Mouse (Mus musculus) effector memory CD4-positive, alpha-beta T cell, adult 5 months (primary cell): ENCODE data around the gene Camsap2. TPM values are rescaled to one million over a fixed set of nuclear protein-coding genes. Genes with fewer than 3 reads are reported as not detected.

Source experiments
- polyA plus RNA-seq: library from polyadenylated mRNA; unstranded; fragments of 100-300 nt; shearing (Covaris generic); gene quantifications from one replicate; pipeline ENCODE4 v1.2.1, GENCODE M21; 2017

Camsap2 gene
- 25.5 TPM for polyA plus RNA-seq

DNA sequence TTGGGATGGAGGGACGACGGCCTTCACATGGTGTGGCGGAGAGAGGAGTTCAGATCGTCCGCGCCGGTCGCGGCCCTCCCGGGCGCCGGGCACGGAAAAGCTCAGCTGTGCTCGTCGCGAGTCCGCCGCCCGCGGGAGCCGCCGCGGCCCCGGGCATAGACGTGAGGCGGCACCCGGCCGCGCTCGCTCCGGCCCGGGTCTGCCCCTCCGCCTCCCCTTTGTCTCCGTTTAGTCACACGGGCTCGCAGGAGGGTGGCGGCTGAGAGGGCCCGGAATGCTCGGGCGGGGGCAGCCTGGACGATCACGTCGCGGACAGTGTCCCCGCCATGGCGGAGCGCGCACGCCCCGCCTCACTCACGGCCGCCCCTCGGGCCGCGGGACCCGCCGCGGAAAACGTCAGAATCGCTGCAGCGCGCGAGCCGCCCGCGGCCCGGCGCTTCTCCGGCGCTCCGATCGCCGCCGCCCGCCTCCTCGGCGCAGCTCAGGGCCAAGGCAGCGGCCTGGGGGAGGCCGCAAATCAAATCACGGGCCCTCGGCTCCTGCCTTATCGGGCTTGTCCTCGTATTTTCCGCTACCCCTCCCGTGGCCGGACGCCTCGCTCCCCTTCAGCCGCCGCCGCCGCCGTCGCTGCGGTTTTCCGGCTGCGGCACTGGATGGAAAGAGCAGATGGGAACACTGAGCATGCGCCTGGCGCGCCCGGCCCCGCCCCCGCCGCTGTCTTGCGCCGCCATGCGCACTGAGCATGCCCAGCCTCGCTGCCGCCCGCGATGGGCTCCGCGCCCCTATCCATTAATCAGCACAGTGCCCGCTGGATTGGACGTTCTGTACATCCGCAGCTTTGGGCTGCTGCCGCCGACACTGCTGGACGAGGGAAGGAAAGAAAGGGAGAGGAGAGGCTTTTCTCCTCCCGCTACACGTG, at the start of gene Camsap2:
Gene Camsap2, minus strand, starts transcription at position 651 of the 919 bp plus-strand sequence.

DNA sequence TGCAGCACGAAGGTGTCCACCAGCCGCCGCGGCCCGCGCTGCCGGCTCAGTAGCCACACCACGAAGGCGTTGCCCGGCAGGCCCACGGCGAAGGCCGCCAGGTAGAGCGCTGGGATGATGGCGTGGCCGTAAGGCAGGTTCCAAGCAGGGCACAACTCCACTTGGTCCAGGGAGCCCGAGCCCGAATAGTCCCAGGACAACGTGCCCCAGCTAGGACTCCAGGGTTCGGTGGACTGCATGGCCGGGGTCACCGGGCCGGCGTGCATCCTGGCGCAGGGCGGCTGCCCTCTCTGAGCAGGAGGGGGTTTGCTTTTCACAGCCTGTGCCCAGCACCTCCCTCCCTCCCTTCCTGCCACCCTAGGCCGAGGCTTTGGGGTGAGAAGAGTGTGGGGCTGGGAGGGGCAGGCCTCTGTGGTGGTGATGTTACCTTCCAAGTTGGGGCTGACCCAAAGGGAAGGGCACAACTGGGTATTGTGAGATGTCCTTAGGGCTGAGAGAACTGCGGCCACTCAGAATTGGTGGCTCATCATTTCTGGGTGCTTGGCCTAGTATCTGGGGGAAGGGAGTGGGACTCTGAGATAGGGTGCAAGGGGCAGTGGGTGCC, 85.2 kb downstream of the Camsap2 start, which contains the start of gene Gpr25:
Gene Gpr25, minus strand, starts transcription at position 239 of the 604 bp plus-strand sequence.

DNA sequence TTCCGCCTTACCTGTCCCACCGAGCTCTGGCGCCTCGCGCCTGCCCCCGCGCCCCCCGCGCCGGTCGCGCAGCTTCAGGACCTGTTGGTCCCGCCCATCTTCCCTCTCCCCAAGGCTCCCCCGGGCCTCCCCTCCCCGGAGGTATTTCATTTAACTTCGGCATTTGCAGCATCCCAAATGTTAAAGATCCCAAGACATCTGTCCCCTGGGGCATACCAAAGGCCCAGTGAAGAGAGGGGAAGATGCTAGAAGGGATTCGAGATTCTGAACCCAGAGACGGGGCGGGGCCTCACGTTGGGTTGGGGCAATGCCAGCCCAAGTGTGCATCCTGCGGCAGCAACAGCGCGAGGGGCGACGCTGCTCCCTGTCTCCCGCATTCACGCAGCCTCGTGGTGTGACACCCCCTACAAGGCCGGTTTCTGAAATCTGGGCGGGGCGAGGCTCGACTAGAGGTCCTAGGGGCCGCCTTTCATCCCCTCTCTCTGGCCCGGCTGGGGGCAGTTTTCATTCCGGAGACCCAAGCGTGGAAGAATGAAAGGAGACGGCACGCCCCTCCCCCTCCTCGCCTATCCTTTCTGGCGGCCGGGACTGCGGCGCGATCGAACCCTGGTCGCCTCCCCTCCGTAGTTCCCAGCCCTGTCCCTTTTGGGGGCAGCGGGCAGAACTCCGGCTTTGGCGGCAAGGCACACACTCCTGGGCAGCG, 111.9 kb downstream of the Camsap2 start, which contains the start of gene Inava:
Gene Inava, minus strand, starts transcription at position 373 of the 703 bp plus-strand sequence.

Other genes with a start within 250 kb of the Camsap2 start
- gene Kif21b, start 214.7 kb downstream of the Camsap2 start, polyA plus RNA-seq: 62.2 TPM
- gene Mroh3, start 133.3 kb downstream of the Camsap2 start, polyA plus RNA-seq: not detected
- not detected for gene Inava, start 111.8 kb downstream of the Camsap2 start, polyA plus RNA-seq
- gene Gpr25, start 85.2 kb downstream of the Camsap2 start, polyA plus RNA-seq: not detected
- gene Ddx59, start 69.2 kb upstream of the Camsap2 start, polyA plus RNA-seq: 14.2 TPM
- gene Kif14, start 120.2 kb upstream of the Camsap2 start, polyA plus RNA-seq: 0.09 TPM